Mouse (Mus musculus): ENCODE data around the gene Atp11c. TPM values are rescaled to one million over a fixed set of nuclear protein-coding genes. Genes with fewer than 3 reads are reported as not detected.
A peak's percentile ranks its signal among the peaks of the same experiment; 100 is the strongest.

The Atp11c gene
- 2.8 and 3.4 TPM in 2 replicates for polyA plus RNA-seq (2012; rRNA removed)

DNA sequence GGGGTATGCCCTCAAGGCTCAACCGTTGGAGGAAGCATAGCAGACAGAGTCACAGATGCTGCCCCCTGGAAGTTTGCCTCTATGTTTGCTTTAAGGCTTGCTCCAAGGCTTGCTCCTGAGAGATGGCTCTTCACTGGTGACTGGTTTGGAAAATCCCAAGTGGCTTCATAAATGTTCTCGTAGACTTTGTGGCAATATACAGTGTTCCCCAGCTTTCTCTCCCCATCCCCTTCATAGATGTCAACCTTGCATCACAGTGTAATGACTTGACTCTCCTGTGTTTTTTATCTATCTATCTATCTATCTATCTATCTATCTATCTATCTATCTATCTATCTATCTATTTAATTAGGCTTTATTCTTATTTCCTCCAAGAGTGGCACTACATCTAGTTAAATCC is at the start of gene Atp11c:
Atp11c (minus strand) TSS at position 101 of the 400 bp plus-strand sequence.
- Histone ChIP-seq H3K4me1 (ENCODE audit: control insufficient read depth, insufficient read depth, low read length) (no peaks in the 10 kb centered on the region), H3K4me3 (ENCODE audit: control insufficient read depth, low read depth, low read length) (no peak within 1 kb of the TSS), H3K27ac (ENCODE audit: control insufficient read depth, insufficient read depth, low read depth, low read length) (no peak within 1 kb of the TSS), H3K36me3 (ENCODE audit: control insufficient read depth, insufficient read depth, low read length) (no peaks in the 10 kb centered on the region), H3K27me3 (ENCODE audit: control insufficient read depth, insufficient read depth, low read length) (no peaks in the 10 kb centered on the region)
- TF ChIP-seq POLR2A (IDR thresholded peaks at IDR 0.05; ENCODE audit: control insufficient read depth, low read depth, low read length) (no peak), CTCF (IDR thresholded peaks at IDR 0.05; ENCODE audit: control insufficient read depth, insufficient read depth, insufficient replicate concordance, low read depth, low read length) (no peak)

DNA sequence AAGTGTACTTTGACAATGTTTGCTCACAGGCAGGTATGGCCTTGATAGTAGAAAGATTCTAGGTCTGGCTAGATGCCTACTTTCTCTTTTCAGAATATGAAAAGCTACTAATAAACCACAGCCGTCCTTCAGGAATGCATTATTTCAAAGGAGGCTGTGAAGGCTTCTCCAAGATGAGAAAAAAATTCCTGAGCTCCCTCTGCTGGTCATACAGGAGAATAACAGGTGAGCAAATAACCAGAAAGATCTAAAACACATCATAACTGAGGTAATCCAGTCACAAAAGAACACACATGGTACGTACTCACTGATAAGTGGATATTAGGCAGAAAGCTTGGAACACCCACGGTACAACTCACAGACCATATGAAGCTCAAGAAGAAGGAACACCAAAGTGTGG is 16.7 kb upstream of the Atp11c start:
- no peaks in the 10 kb centered on the region for H3K4me1 ChIP-seq (ENCODE audit: control insufficient read depth, insufficient read depth, low read length)
- H3K27me3 ChIP-seq (ENCODE audit: control insufficient read depth, insufficient read depth, low read length), result no peaks in the 10 kb centered on the region
- no peaks in the 10 kb centered on the region for H3K36me3 ChIP-seq (ENCODE audit: control insufficient read depth, insufficient read depth, low read length)
- no peak overlapping the region for H3K4me3 ChIP-seq (ENCODE audit: control insufficient read depth, low read depth, low read length)
- H3K27ac ChIP-seq (ENCODE audit: control insufficient read depth, insufficient read depth, low read depth, low read length), result no peak overlapping the region
- TF ChIP-seq POLR2A (IDR thresholded peaks at IDR 0.05; ENCODE audit: control insufficient read depth, low read depth, low read length) (no peak), CTCF (IDR thresholded peaks at IDR 0.05; ENCODE audit: control insufficient read depth, insufficient read depth, insufficient replicate concordance, low read depth, low read length) (no peak)

DNA sequence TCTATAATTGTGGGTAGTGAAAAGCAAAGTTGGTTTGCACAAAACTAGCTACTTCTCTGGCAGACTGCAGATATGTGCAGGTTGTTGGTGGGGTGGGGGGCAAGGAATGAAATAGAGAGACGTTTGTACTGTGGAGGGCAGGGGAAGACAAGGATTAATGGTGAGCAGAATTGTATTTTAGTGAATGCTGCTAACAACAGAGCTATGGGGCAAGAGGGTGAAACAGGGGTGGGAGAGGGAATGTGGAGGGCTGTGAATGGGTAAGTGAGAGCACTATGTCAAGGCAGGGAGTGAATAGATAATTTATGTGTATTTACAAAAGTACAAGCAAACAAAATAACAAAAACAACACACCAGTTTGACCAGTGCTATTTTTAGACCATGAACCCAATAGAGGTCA is 22.0 kb downstream of the Atp11c start:
- no peak for TF ChIP-seq POLR2A (IDR thresholded peaks at IDR 0.05; ENCODE audit: control insufficient read depth, low read depth, low read length)
- TF ChIP-seq CTCF (IDR thresholded peaks at IDR 0.05; ENCODE audit: control insufficient read depth, insufficient read depth, insufficient replicate concordance, low read depth, low read length), result no peak
- H3K4me3 ChIP-seq (ENCODE audit: control insufficient read depth, low read depth, low read length), result no peak overlapping the region
- H3K4me1 ChIP-seq (ENCODE audit: control insufficient read depth, insufficient read depth, low read length), result no peaks in the 10 kb centered on the region
- no peaks in the 10 kb centered on the region for H3K36me3 ChIP-seq (ENCODE audit: control insufficient read depth, insufficient read depth, low read length)
- no peak overlapping the region for H3K27ac ChIP-seq (ENCODE audit: control insufficient read depth, insufficient read depth, low read depth, low read length)
- no peaks in the 10 kb centered on the region for H3K27me3 ChIP-seq (ENCODE audit: control insufficient read depth, insufficient read depth, low read length)

DNA sequence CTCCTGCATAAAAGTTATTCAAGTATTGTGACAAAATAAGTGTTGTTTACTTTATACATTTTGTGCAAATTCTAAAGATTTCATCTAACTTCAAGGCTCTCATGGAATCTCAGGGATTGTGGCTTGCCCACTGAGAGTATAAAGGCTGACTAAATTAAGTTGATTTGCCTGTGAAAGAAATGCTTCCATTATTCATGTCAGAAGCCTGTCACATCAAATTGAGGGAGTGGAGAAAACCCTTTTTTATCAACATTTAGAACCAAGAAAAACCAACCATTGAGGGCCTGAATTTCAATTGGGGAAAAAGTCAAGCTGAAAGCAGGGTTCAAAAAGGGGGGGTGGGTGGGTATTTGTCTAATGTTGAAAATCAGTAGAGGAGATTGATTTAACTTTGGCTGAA is 23.5 kb downstream of the Atp11c start:
- H3K27me3 ChIP-seq (ENCODE audit: control insufficient read depth, insufficient read depth, low read length), result no peaks in the 10 kb centered on the region
- H3K4me1 ChIP-seq (ENCODE audit: control insufficient read depth, insufficient read depth, low read length), result no peaks in the 10 kb centered on the region
- no peak overlapping the region for H3K4me3 ChIP-seq (ENCODE audit: control insufficient read depth, low read depth, low read length)
- no peak for TF ChIP-seq CTCF (IDR thresholded peaks at IDR 0.05; ENCODE audit: control insufficient read depth, insufficient read depth, insufficient replicate concordance, low read depth, low read length)
- no peak for TF ChIP-seq POLR2A (IDR thresholded peaks at IDR 0.05; ENCODE audit: control insufficient read depth, low read depth, low read length)
- H3K36me3 ChIP-seq (ENCODE audit: control insufficient read depth, insufficient read depth, low read length), result no peaks in the 10 kb centered on the region
- H3K27ac ChIP-seq (ENCODE audit: control insufficient read depth, insufficient read depth, low read depth, low read length), result no peak overlapping the region

DNA sequence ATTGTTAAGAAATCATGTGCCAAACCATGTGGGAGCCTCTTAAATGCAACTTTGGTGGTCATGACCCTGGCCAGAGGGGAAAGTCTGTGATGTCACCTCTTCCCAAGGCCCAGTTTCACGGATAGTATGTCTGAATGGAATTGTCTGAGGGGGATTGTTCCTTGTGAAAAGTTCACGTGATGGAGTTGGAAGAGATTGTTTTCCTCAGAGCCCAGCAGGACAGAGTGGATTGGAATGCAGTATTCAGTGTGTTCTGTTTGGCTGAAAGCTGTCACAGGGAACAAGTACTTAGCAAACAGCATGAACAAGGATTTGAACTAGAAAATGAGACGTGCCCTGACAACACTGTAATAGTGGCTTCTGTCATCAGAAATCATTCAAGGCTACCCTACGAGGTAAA is 37.3 kb downstream of the Atp11c start:
- no peaks in the 10 kb centered on the region for H3K4me1 ChIP-seq (ENCODE audit: control insufficient read depth, insufficient read depth, low read length)
- no peaks in the 10 kb centered on the region for H3K27me3 ChIP-seq (ENCODE audit: control insufficient read depth, insufficient read depth, low read length)

DNA sequence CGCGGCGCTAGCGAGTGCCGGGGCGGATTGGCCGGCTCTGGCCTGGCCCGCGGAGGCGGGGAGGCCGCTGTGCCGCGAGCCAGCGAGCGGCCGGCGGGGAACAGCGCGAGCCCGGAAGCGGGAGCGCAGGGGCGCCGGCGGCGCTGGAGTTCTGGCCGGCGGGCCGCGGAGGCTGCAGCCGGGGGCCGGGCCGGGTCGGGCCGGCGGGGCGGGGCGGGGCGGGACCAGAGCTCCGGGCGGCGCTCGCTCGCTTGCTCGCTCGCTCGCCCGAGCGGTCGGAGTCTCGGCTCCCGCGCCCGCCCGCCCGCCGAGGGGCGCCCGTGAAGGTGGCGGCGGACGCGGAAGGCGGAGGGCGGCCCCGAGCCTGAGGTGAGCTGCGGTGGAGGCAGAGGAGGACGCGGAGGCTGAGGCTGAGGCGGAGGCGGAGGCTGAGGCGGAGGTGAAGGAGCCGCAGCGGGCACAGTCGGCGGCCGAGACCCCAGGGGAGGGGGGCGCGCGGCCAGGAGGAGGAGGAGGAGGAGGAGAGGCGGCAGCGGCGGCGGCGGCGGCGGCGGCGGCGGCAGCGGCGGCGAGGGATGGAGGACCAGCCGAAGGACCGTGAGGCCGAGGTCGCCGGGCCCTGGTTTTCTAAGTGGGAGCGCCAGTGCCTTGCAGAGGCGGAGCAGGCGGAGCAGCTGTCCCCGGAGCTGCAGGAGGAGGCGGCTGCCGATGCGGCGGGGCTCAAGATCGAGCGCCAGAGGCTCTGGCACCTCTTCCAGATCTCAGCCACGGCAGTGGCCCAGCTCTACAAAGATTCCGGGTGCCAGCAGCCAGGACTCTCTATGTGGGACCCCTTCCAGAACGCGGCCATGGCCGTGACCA is 44.8 kb downstream of the Atp11c start:
- Histone ChIP-seq H3K4me3 (ENCODE audit: control insufficient read depth, low read depth, low read length) (peak overlapping the region; percentile 89), H3K4me1 (ENCODE audit: control insufficient read depth, insufficient read depth, low read length) (no peaks in the 10 kb centered on the region; the same call in 1 of the 2 replicates), H3K27ac (ENCODE audit: control insufficient read depth, insufficient read depth, low read depth, low read length) (peak overlapping the region; percentile 49; the same call in 1 of the 2 replicates), H3K27me3 (ENCODE audit: control insufficient read depth, insufficient read depth, low read length) (no peaks in the 10 kb centered on the region), H3K36me3 (ENCODE audit: control insufficient read depth, insufficient read depth, low read length) (no peaks in the 10 kb centered on the region)
- TF ChIP-seq POLR2A (IDR thresholded peaks at IDR 0.05; ENCODE audit: control insufficient read depth, low read depth, low read length), result no peak
- TF ChIP-seq CTCF (IDR thresholded peaks at IDR 0.05; ENCODE audit: control insufficient read depth, insufficient read depth, insufficient replicate concordance, low read depth, low read length), result no peak

More for the DNA sequence above, 37.3 kb downstream of the Atp11c start:
- Histone ChIP-seq H3K4me3 (ENCODE audit: control insufficient read depth, low read depth, low read length) (no peak overlapping the region), H3K27ac (ENCODE audit: control insufficient read depth, insufficient read depth, low read depth, low read length) (no peak overlapping the region), H3K36me3 (ENCODE audit: control insufficient read depth, insufficient read depth, low read length) (no peaks in the 10 kb centered on the region)
- no peak for TF ChIP-seq POLR2A (IDR thresholded peaks at IDR 0.05; ENCODE audit: control insufficient read depth, low read depth, low read length)
- no peak for TF ChIP-seq CTCF (IDR thresholded peaks at IDR 0.05; ENCODE audit: control insufficient read depth, insufficient read depth, insufficient replicate concordance, low read depth, low read length)

DNA sequence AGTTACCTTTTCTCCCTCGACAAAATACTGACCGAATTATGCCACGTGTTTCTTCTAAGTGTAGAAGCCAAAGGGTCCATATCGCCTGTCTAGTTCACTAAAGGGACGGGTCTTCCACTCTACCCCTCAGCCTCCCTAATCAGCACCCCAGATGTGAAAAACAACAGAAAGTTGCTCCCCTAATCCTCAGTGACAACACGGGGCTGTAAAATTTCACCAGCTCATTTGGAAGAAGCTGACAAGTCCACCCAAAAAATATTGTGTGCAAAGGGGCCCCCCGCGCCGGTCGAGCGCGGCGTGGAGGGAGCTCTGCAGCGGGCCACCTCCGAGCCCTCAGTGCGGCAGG is 45.4 kb downstream of the Atp11c start:
- Histone ChIP-seq H3K27ac (ENCODE audit: control insufficient read depth, insufficient read depth, low read depth, low read length) (peak overlapping the region; percentile 49; the same call in 1 of the 2 replicates), H3K4me3 (ENCODE audit: control insufficient read depth, low read depth, low read length) (peak overlapping the region; percentile 66), H3K36me3 (ENCODE audit: control insufficient read depth, insufficient read depth, low read length) (no peaks in the 10 kb centered on the region), H3K27me3 (ENCODE audit: control insufficient read depth, insufficient read depth, low read length) (no peaks in the 10 kb centered on the region), H3K4me1 (ENCODE audit: control insufficient read depth, insufficient read depth, low read length) (no peaks in the 10 kb centered on the region; the same call in 1 of the 2 replicates)
- no peak for TF ChIP-seq CTCF (IDR thresholded peaks at IDR 0.05; ENCODE audit: control insufficient read depth, insufficient read depth, insufficient replicate concordance, low read depth, low read length)
- TF ChIP-seq POLR2A (IDR thresholded peaks at IDR 0.05; ENCODE audit: control insufficient read depth, low read depth, low read length), result no peak
